In genomic region chr7:37020078-37020477, GRCm38 (mm10) we compare ENCODE assay signal across 15 mouse cellular contexts.
DNase-seq lines count a peak whose midpoint lies in the region; ATAC-seq and TF ChIP-seq lines count a peak whose summit lies in the region.
"Had no signal": no experiment of that assay in that cellular context is flagged by ENCODE, and none has a peak within 500 bp of the region (broad histone marks: within the 10 kb centered on the region; RNA-seq: fewer than 3 reads in every experiment).

No protein-coding gene starts in this region.

- intact Hi-C loops in left cerebral cortex, postnatal 25 days (cut with DNase I): no loop called here

- peak; percentile 24 for DNase-seq in kidney, postnatal 0 days (ENCODE audit: low spot score)
- no peak for DNase-seq in kidney, adult 11 months
- DNase-seq in ES-E14 (ENCODE audit: low read depth, low spot score): no peak
- DNase-seq in brain, embryonic 14.5 days (ENCODE audit: low read depth): peak; percentile 23
- DNase-seq in liver, postnatal 0 days: no peak
- no peak for DNase-seq in left cerebral cortex, postnatal 25 days (ENCODE audit: low spot score in 2 of 2)
- no peak for DNase-seq in thymus, postnatal 14 days
- DNase-seq: cerebellum, adult 18-20 months; kidney, adult 2 months; lung, postnatal 36 days had no signal

- no peak overlapping the region for H3K4me2 ChIP-seq in kidney, postnatal 0 days (ENCODE audit: low read length)
- H3K4me2 ChIP-seq in liver, postnatal 0 days (ENCODE audit: low read depth, low read length): no peak overlapping the region
- H3K4me2 ChIP-seq: embryonic facial prominence, embryonic 12.5 days; limb, embryonic 15.5 days; neural tube, embryonic 13.5 days had no signal

- no peaks in the 10 kb centered on the region for H3K27me3 ChIP-seq in kidney, postnatal 0 days (ENCODE audit: insufficient read depth, low read length)
- no peaks in the 10 kb centered on the region for H3K27me3 ChIP-seq in liver, postnatal 0 days (ENCODE audit: insufficient read depth, low read length)
- H3K27me3 ChIP-seq: limb, embryonic 15.5 days; neural tube, embryonic 13.5 days had no signal

- 0 out of 2 replicates have a peak, but pooled peaks have one; percentile 4 for TF ChIP-seq CTCF in kidney, postnatal 0 days (IDR thresholded peaks at IDR 0.05; ENCODE audit: low read depth)
- no peak for TF ChIP-seq CTCF in brain, embryonic 14.5 days (IDR thresholded peaks at IDR 0.05; ENCODE audit: borderline replicate concordance, extremely low read depth, insufficient read depth, insufficient read length)
- peak; percentile 21; the same call in 1 of the 2 replicates for TF ChIP-seq CTCF in liver, postnatal 0 days (IDR thresholded peaks at IDR 0.05; ENCODE audit: low read depth)

- H3K4me1 ChIP-seq in kidney, postnatal 0 days (replicated peaks; ENCODE audit: insufficient read depth, low read length): no peaks in the 10 kb centered on the region
- H3K4me1 ChIP-seq in ES-E14 (ENCODE audit: control insufficient read depth in 2 of 2, insufficient read depth in 2 of 2, low read length in 2 of 2, poor library complexity in 1 of 2): no peaks in the 10 kb centered on the region
- H3K4me1 ChIP-seq in liver, postnatal 0 days (ENCODE audit: insufficient read depth): no peaks in the 10 kb centered on the region
- H3K4me1 ChIP-seq: limb, embryonic 15.5 days had no signal

- no peak for ATAC-seq in kidney, postnatal 0 days (replicated peaks; ENCODE audit: low FRiP score, low read depth)
- 0 out of 2 replicates have a peak, but pooled peaks have one; percentile 33 for ATAC-seq in liver, postnatal 0 days

- H3K9ac ChIP-seq in kidney, postnatal 0 days (ENCODE audit: low read depth, low read length): no peak overlapping the region
- no peak overlapping the region for H3K9ac ChIP-seq in ES-E14 (ENCODE audit: insufficient read depth, low read depth, low read length, poor library complexity, severe bottlenecking)
- no peak overlapping the region for H3K9ac ChIP-seq in liver, postnatal 0 days (replicated peaks)
- H3K9ac ChIP-seq: embryonic facial prominence, embryonic 12.5 days; limb, embryonic 15.5 days; neural tube, embryonic 13.5 days had no signal

- H3K36me3 ChIP-seq in kidney, postnatal 0 days (ENCODE audit: insufficient read depth, low read length): no peaks in the 10 kb centered on the region
- H3K36me3 ChIP-seq in ES-E14 (ENCODE audit: control insufficient read depth, insufficient read depth, low read length, poor library complexity, severe bottlenecking): no peaks in the 10 kb centered on the region
- H3K36me3 ChIP-seq in liver, postnatal 0 days (replicated peaks; ENCODE audit: insufficient read depth, low read length): no peaks in the 10 kb centered on the region
- H3K36me3 ChIP-seq: embryonic facial prominence, embryonic 12.5 days; limb, embryonic 15.5 days; neural tube, embryonic 13.5 days had no signal

- no peaks in the 10 kb centered on the region for H3K9me3 ChIP-seq in kidney, postnatal 0 days (replicated peaks; ENCODE audit: low read length)
- H3K9me3 ChIP-seq in ES-E14 (ENCODE audit: control insufficient read depth, insufficient read depth, low read depth, low read length): no peaks in the 10 kb centered on the region
- H3K9me3 ChIP-seq in liver, postnatal 0 days (ENCODE audit: low read length): no peaks in the 10 kb centered on the region
- H3K9me3 ChIP-seq: embryonic facial prominence, embryonic 12.5 days; limb, embryonic 15.5 days; neural tube, embryonic 13.5 days had no signal

- TF ChIP-seq POLR2A in brain, embryonic 14.5 days (IDR thresholded peaks at IDR 0.05; ENCODE audit: borderline replicate concordance, extremely low read depth, insufficient read depth, insufficient read length, poor library complexity, severe bottlenecking): no peak

- TF ChIP-seq EP300 in liver, postnatal 0 days (IDR thresholded peaks at IDR 0.05; ENCODE audit: low read depth): no peak

- WGBS in kidney, postnatal 0 days: 40% methylated on average over 3 of the region's 3 CpGs
- 39% methylated on average over 3 of the region's 3 CpGs for WGBS in liver, postnatal 0 days (ENCODE audit: insufficient replicate concordance)

- in situ Hi-C loops in ES-E14 (cut with MboI; ENCODE audit: low sequenced_read_pairs in 2 of 2, unreplicated experiment in 2 of 2): no loop called here

- H3K4me3 ChIP-seq in kidney, postnatal 0 days (replicated peaks; ENCODE audit: low read depth, low read length): no peak overlapping the region
- no peak overlapping the region for H3K4me3 ChIP-seq in ES-E14 (ENCODE audit: insufficient read depth in 1 of 2, low read depth in 1 of 2, low read length in 2 of 2, poor library complexity in 1 of 2, severe bottlenecking in 1 of 2)
- H3K4me3 ChIP-seq in liver, postnatal 0 days (ENCODE audit: low read depth, low read length): no peak overlapping the region
- H3K4me3 ChIP-seq: embryonic facial prominence, embryonic 12.5 days; layer of hippocampus, adult 2 months; left cerebral cortex, adult 2 months; limb, embryonic 15.5 days; neural tube, embryonic 13.5 days had no signal

- no peak overlapping the region for H3K27ac ChIP-seq in kidney, postnatal 0 days
- no peak overlapping the region for H3K27ac ChIP-seq in ES-E14 (ENCODE audit: insufficient read depth, low read depth, low read length, poor library complexity, severe bottlenecking)
- no peak overlapping the region for H3K27ac ChIP-seq in liver, postnatal 0 days (ENCODE audit: low read depth)
- H3K27ac ChIP-seq: embryonic facial prominence, embryonic 12.5 days; layer of hippocampus, adult 2 months; left cerebral cortex, adult 2 months; limb, embryonic 15.5 days; neural tube, embryonic 13.5 days had no signal

TF ChIP-seq in ES-E14, 5 proteins besides CTCF, POLR2A, EP300 and RAD21:
- TF ChIP-seq HCFC1 (IDR thresholded peaks at IDR 0.05; ENCODE audit: borderline replicate concordance, insufficient read depth, low read length) (no peak), MAFK (IDR thresholded peaks at IDR 0.05; ENCODE audit: insufficient read depth, low read depth, low read length) (peak; percentile 99)

Comparison
In these comparisons a context has a peak if more than half of its experiments do, and no peak if none do; other contexts are left out.
1. DNase-seq: peak in kidney, postnatal 0 days (single experiment) and brain, embryonic 14.5 days (single experiment); none in kidney, adult 11 months (single experiment), ES-E14 (single experiment), liver, postnatal 0 days (single experiment), left cerebral cortex, postnatal 25 days (0 of 2) and thymus, postnatal 14 days (single experiment).